Mouse (Mus musculus) megakaryocyte-erythroid progenitor cell, adult 5-6 weeks (primary cell): ENCODE measurements around the gene Ap4m1. TPM values are rescaled to one million over a fixed set of nuclear protein-coding genes. Genes with fewer than 3 reads are reported as not detected.
A peak's percentile ranks its signal among the peaks of the same experiment; 100 is the strongest.
"Not testable (repeated sequence)": the region's sequence is repeated elsewhere in the genome, so short reads cannot be mapped to it uniquely, and the experiment has no call there.

Source experiments
- ATAC-seq: replicated peaks from 2 replicates; pipeline ENCODE4 v1.8.0; 2016; ENCODE audit warnings: mild to moderate bottlenecking, inconsistent platforms; ENCODE audit not compliant: severe bottlenecking, poor library complexity, low FRiP score, low TSS enrichment
- total RNA-seq, 2 experiments: library from RNA; stranded (forward) in 1 of 2; stranded (reverse) in 1 of 2; fragments of 200-1000, 215-1000 nt in 1 of 2; fragments of >200 nt in 1 of 2; fragmentation: Nextera tagmentation in 1 of 2; gene quantifications; 2 replicates each; pipeline ENCODE4 v1.2.3; 2014 to 2017

Gene Ap4m1
- total RNA-seq, 2 experiments from 2014 or later, result 18.9 to 53.0 TPM

GRCm38 (mm10) chr5:138193771-138194727 is 22.2 kb downstream of the Ap4m1 start, which contains the start of gene Mblac1:
Gene Mblac1, plus strand, starts transcription at chr5:138194314.
- ATAC-seq, result peak; percentile 79

GRCm38 (mm10) chr5:138194755-138195345 is 23.0 kb downstream of the Ap4m1 start:
- peak; percentile 60 for ATAC-seq

GRCm38 (mm10) chr5:138195463-138195862 is 23.7 kb downstream of the Ap4m1 start:
- no peak for ATAC-seq

GRCm38 (mm10) chr5:138199576-138199975 is 27.8 kb downstream of the Ap4m1 start:
- no peak for ATAC-seq

GRCm38 (mm10) chr5:138202086-138202485 is 30.3 kb downstream of the Ap4m1 start:
- peak; percentile 52; the same call in 1 of the 2 replicates for ATAC-seq

- no peak for ATAC-seq
These were observed 35.5 kb downstream of the Ap4m1 start for GRCm38 (mm10) chr5:138207253-138207652.

- ATAC-seq, result no peak
These were observed 36.1 kb downstream of the Ap4m1 start for GRCm38 (mm10) chr5:138207873-138208272.

- not testable (repeated sequence) for ATAC-seq
These were observed 44.8 kb downstream of the Ap4m1 start for GRCm38 (mm10) chr5:138216632-138217031.

GRCm38 (mm10) chr5:138219864-138220263 is 48.1 kb downstream of the Ap4m1 start:
- no peak for ATAC-seq

GRCm38 (mm10) chr5:138222111-138222510 is 50.3 kb downstream of the Ap4m1 start:
- peak; percentile 90 for ATAC-seq

GRCm38 (mm10) chr5:138223287-138223686 is 51.5 kb downstream of the Ap4m1 start:
- ATAC-seq, result no peak

- no peak for ATAC-seq
These were observed 53.9 kb downstream of the Ap4m1 start, which contains the start of gene Nxpe5 for GRCm38 (mm10) chr5:138225700-138226099. Gene Nxpe5, plus strand, starts transcription at chr5:138225898.

GRCm38 (mm10) chr5:138226491-138226890 is 54.7 kb downstream of the Ap4m1 start:
- ATAC-seq, result peak; percentile 45

- peak; percentile 48; the same call in 1 of the 2 replicates for ATAC-seq
These were observed 55.6 kb downstream of the Ap4m1 start for GRCm38 (mm10) chr5:138227367-138227766.

- peak; percentile 64 for ATAC-seq
These were observed 56.2 kb downstream of the Ap4m1 start for GRCm38 (mm10) chr5:138228026-138228425.

GRCm38 (mm10) chr5:138229511-138229910 is 57.7 kb downstream of the Ap4m1 start:
- ATAC-seq, result no peak

Other genes with a start within 250 kb of the Ap4m1 start
- not detected in 2 replicates for gene Gjc3, start 208.9 kb upstream of the Ap4m1 start, total RNA-seq (2014; fragmentation: Nextera tagmentation)
- gene Gjc3, start 208.9 kb upstream of the Ap4m1 start, total RNA-seq (2017), result not detected in 2 replicates
- gene Azgp1, start 190.5 kb upstream of the Ap4m1 start, total RNA-seq (2014; fragmentation: Nextera tagmentation), result not detected in 2 replicates
- not detected in 2 replicates for gene Azgp1, start 190.5 kb upstream of the Ap4m1 start, total RNA-seq (2017)
- not detected in 2 replicates for gene Smok3a, start 150.7 kb upstream of the Ap4m1 start, total RNA-seq (2014; fragmentation: Nextera tagmentation)
- not detected in 2 replicates for gene Smok3a, start 150.7 kb upstream of the Ap4m1 start, total RNA-seq (2017)
- gene Smok3b, start 150.6 kb upstream of the Ap4m1 start, total RNA-seq (2014; fragmentation: Nextera tagmentation), result not detected in 2 replicates
- gene Smok3b, start 150.6 kb upstream of the Ap4m1 start, total RNA-seq (2017), result not detected in 2 replicates
- gene Smok3c, start 118.8 kb upstream of the Ap4m1 start, total RNA-seq (2014; fragmentation: Nextera tagmentation), result not detected in 2 replicates
- gene Smok3c, start 118.8 kb upstream of the Ap4m1 start, total RNA-seq (2017), result not detected in 2 replicates
- 40.3 and 41.1 TPM in 2 replicates for gene Zkscan1, start 86.9 kb upstream of the Ap4m1 start, total RNA-seq (2014; fragmentation: Nextera tagmentation)
- gene Zkscan1, start 86.9 kb upstream of the Ap4m1 start, total RNA-seq (2017), result 38.0 and 44.5 TPM in 2 replicates
- gene Zscan21, start 55.1 kb upstream of the Ap4m1 start, total RNA-seq (2014; fragmentation: Nextera tagmentation), result 14.4 and 18.0 TPM in 2 replicates
- 10.8 and 16.5 TPM in 2 replicates for gene Zscan21, start 55.1 kb upstream of the Ap4m1 start, total RNA-seq (2017)
- gene Zfp113, start 16.3 kb upstream of the Ap4m1 start, total RNA-seq (2014; fragmentation: Nextera tagmentation), result 7.3 and 7.5 TPM in 2 replicates
- 7.8 and 10.9 TPM in 2 replicates for gene Zfp113, start 16.3 kb upstream of the Ap4m1 start, total RNA-seq (2017)
- 81.1 and 121 TPM in 2 replicates for gene Cops6, start 10.9 kb upstream of the Ap4m1 start, total RNA-seq (2014; fragmentation: Nextera tagmentation)
- gene Cops6, start 10.9 kb upstream of the Ap4m1 start, total RNA-seq (2017), result 51.6 and 66.1 TPM in 2 replicates
- 343 and 361 TPM in 2 replicates for gene Mcm7, start 420 bp downstream of the Ap4m1 start, total RNA-seq (2014; fragmentation: Nextera tagmentation)
- 397 and 503 TPM in 2 replicates for gene Mcm7, start 420 bp downstream of the Ap4m1 start, total RNA-seq (2017)
- gene Taf6, start 15.4 kb downstream of the Ap4m1 start, total RNA-seq (2014; fragmentation: Nextera tagmentation), result 44.8 and 68.4 TPM in 2 replicates
- 25.4 and 37.9 TPM in 2 replicates for gene Taf6, start 15.4 kb downstream of the Ap4m1 start, total RNA-seq (2017)
- gene Cnpy4, start 15.5 kb downstream of the Ap4m1 start, total RNA-seq (2014; fragmentation: Nextera tagmentation), result 22.0 and 26.2 TPM in 2 replicates
- gene Cnpy4, start 15.5 kb downstream of the Ap4m1 start, total RNA-seq (2017), result 35.3 and 36.5 TPM in 2 replicates
- gene Mblac1, start 22.3 kb downstream of the Ap4m1 start, total RNA-seq (2014; fragmentation: Nextera tagmentation), result 5.1 and 8.0 TPM in 2 replicates
- 2.5 and 8.3 TPM in 2 replicates for gene Mblac1, start 22.3 kb downstream of the Ap4m1 start, total RNA-seq (2017)
- 0.28 TPM in 1 of 2 replicates, not detected in the other for gene Nxpe5, start 53.9 kb downstream of the Ap4m1 start, total RNA-seq (2014; fragmentation: Nextera tagmentation)
- 0.94 and 1.0 TPM in 2 replicates for gene Nxpe5, start 53.9 kb downstream of the Ap4m1 start, total RNA-seq (2017)
- gene Lamtor4, start 83.5 kb downstream of the Ap4m1 start, total RNA-seq (2014; fragmentation: Nextera tagmentation), result 28.7 and 36.3 TPM in 2 replicates
- gene Lamtor4, start 83.5 kb downstream of the Ap4m1 start, total RNA-seq (2017), result 27.0 and 30.0 TPM in 2 replicates
- 113 and 199 TPM in 2 replicates for gene BC037034, start 92.0 kb downstream of the Ap4m1 start, total RNA-seq (2014; fragmentation: Nextera tagmentation)
- gene BC037034, start 92.0 kb downstream of the Ap4m1 start, total RNA-seq (2017), result 46.5 and 50.8 TPM in 2 replicates
- gene Gal3st4, start 100.8 kb downstream of the Ap4m1 start, total RNA-seq (2014; fragmentation: Nextera tagmentation), result not detected in 2 replicates
- not detected in 2 replicates for gene Gal3st4, start 100.8 kb downstream of the Ap4m1 start, total RNA-seq (2017)
- gene Gm43720, start 108.0 kb downstream of the Ap4m1 start, total RNA-seq (2014; fragmentation: Nextera tagmentation), result not detected in 2 replicates
- not detected in 2 replicates for gene Gm43720, start 108.0 kb downstream of the Ap4m1 start, total RNA-seq (2017)
- 6.0 and 15.0 TPM in 2 replicates for gene Gpc2, start 108.0 kb downstream of the Ap4m1 start, total RNA-seq (2014; fragmentation: Nextera tagmentation)
- 0.89 and 6.5 TPM in 2 replicates for gene Gpc2, start 108.0 kb downstream of the Ap4m1 start, total RNA-seq (2017)
- gene Stag3, start 108.2 kb downstream of the Ap4m1 start, total RNA-seq (2014; fragmentation: Nextera tagmentation), result 13.1 and 15.7 TPM in 2 replicates
- gene Stag3, start 108.2 kb downstream of the Ap4m1 start, total RNA-seq (2017), result 9.9 and 13.4 TPM in 2 replicates
- 4.0 TPM in 1 of 2 replicates, not detected in the other for gene Pvrig, start 170.0 kb downstream of the Ap4m1 start, total RNA-seq (2014; fragmentation: Nextera tagmentation)
- gene Pvrig, start 170.0 kb downstream of the Ap4m1 start, total RNA-seq (2017), result not detected in 2 replicates